Mouse (Mus musculus): Measurements from ENCODE around the gene Rpa1.

DNA sequence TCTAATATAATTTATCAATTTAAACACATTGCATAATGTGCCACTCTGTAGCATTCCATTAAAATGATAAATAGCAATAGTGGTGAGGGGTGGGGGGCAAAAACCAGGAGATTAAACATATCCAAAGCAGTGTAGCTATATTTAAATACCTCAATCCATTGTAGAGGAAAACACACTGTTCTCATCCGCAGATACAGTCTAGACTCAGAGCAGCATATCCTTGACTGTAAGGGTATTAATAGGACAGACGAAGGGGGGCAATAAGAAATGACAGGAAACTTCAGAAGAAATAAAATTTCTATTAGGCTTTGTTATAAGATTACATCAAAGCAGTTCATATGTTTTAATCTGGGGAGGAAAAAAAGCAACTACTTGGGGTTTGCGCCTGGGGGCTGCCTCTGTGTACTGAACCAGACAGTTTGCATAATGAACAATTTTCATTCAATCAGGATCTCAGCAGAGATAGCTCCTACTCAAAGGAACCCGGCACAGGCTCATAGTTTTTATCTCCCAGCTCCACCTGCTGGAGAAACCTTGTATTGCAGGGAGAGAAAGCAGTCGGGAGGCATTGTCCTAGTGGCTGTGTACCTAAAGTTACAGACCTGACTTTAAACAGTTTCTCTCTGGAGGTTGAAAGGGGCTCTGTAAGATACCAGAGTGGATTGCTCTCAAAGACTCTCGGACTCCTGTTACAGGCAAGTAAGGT lies 57.4 kb downstream of the Rpa1 start:
- no peak for TF ChIP-seq POLR2A (IDR thresholded peaks at IDR 0.05; ENCODE audit: control insufficient read depth, low read depth, low read length)
- TF ChIP-seq CTCF (IDR thresholded peaks at IDR 0.05; ENCODE audit: control insufficient read depth, insufficient read depth, insufficient replicate concordance, low read depth, low read length): peak; percentile 30; the same call in 1 of the 2 replicates
